Mouse (Mus musculus) thymus, postnatal 14 days (tissue): ENCODE data around the gene Tmem164.

Experiments used
- DNase-seq: peaks from one replicate; pipeline ENCODE4 v3.0.0; 2021

Tmem164 gene

GRCm38 (mm10) chrX:142693256-142693655 is 12.1 kb downstream of the Tmem164 start:
- no peak for DNase-seq

DNA sequence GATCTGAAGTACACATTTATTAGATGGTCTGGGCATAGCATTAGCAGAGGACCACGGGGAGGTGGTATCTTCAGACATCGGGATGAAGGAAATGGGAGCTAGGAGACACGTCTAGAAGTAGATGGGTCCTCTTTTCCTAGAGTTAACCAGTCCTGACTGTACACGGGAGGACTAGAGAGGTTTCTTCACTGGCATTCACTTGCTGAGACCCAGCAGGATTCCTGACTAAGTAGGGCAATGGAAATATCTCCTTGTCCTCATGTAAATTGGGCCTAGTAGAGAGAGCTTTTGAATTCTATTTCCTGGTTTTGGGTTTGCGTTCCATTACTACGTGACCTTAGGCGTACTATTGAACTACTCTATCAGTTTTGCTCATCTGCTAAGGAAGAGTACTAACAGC is 13.1 kb downstream of the Tmem164 start:
- no peak for DNase-seq

- no peak for DNase-seq
Measured at GRCm38 (mm10) chrX:142694856-142695255, 13.7 kb downstream of the Tmem164 start.

GRCm38 (mm10) chrX:142696789-142697188 is 15.6 kb downstream of the Tmem164 start:
- no peak for DNase-seq

- DNase-seq = no peak
Measured at GRCm38 (mm10) chrX:142697545-142698204, 16.5 kb downstream of the Tmem164 start.

DNA sequence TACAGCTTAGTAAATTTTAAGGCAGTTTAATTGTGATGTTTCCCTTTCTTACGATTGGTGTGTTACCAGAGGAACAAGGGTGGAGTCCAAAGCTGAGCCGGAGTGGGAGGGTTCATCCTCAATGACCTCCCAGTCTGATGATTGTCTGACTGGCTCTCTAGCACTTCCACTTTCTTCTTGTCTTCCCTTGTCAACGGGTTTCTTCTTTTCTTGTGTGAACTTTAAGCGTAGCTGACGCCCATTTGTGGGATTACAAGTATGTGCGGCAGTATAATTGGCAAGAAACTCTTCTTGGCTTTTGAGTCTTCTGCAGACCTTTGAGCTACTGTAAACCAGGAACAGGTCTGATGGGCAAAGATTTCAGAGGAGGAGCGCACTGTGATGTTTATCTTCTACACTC is 17.0 kb downstream of the Tmem164 start:
- DNase-seq = no peak

DNA sequence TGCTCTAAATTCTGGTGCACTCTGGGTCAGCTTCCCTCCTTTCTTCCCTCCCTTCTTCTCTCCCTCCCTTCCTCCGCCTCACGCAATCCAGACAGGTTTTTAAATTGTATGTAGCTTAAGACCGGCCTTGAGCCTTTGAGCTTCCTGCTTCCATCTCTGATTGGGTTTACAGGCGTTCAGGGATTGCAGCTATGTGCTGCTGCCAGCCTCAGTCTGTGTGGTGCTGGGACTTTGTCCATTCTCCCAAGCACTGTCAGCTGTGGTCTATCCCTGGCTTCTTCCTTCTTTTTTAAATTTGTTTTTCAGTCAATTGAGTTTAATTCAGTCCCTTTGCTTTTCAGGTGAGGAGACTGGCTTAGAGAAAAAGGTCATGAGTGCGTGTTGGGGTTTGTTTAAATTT is 20.9 kb downstream of the Tmem164 start:
- no peak for DNase-seq

- DNase-seq = no peak
Measured at GRCm38 (mm10) chrX:142702566-142702965, 21.4 kb downstream of the Tmem164 start.

- no peak for DNase-seq
Measured at GRCm38 (mm10) chrX:142703953-142704352, 22.7 kb downstream of the Tmem164 start.

GRCm38 (mm10) chrX:142708257-142708656 is 27.1 kb downstream of the Tmem164 start:
- DNase-seq = no peak

DNA sequence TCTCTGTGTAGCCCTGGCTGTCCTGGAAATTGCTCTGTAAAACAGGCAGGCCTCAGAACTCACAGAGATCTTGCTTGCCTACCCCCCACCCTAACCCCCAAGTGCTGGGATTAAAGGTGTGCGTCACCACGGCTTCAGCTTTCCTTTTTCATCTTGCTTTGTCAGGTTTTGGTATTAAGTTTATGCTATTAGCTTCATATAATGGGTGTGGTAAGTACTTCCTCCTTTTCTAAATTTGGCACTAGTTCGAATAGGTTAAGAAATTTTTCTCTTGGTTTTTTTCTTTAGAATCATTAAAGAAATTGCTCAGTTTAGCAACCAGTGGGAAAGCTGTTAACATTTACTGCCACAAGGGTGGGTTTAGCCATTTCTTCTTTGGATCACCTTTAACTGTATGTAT is 34.8 kb downstream of the Tmem164 start:
- no peak for DNase-seq

DNA sequence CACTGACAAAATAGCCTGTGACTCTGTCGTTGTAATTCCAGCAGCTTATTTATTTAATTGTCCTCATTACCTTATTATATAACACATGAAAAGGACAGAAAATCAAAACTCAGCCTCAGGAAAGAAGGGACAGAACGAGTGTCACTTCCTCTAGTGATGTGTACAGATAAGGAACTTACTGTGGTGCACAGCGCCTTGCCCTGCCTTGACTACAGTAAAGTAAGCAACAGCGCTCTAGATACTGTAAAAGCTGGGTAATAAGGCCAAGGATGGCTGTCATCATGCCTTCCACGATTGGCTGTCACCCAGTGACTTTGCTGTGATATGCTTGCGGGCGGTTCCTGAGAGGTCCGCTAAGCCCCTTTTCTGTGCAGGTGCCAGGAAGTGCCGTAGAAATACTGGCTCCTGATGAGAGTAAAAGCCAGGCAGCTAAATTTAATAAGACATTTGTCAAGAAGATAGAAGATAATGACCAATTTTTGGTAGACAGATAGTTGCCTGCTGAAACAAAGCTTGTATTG is 36.8 kb downstream of the Tmem164 start:
- peak; percentile 12 for DNase-seq

- DNase-seq = no peak
Measured at GRCm38 (mm10) chrX:142718759-142719158, 37.6 kb downstream of the Tmem164 start.

DNA sequence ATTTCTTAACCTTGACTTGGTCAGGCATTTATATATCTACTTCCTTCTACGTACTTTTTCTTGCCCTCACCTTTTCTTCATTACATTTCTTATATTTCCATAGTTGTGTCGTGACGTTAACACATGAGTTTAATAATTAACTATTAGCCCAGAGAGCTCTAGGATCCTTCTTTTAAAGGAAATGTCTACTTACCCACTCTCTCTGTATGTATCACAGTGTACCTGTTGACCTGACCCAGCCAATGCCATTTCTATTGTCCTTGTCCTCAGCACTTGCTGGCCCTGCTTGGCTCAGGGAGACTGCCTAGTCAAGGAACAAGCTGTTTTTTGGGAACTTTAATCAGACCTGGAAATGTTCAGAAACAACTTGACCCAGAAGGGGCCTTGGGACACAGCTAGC is 40.7 kb downstream of the Tmem164 start:
- DNase-seq = no peak

DNA sequence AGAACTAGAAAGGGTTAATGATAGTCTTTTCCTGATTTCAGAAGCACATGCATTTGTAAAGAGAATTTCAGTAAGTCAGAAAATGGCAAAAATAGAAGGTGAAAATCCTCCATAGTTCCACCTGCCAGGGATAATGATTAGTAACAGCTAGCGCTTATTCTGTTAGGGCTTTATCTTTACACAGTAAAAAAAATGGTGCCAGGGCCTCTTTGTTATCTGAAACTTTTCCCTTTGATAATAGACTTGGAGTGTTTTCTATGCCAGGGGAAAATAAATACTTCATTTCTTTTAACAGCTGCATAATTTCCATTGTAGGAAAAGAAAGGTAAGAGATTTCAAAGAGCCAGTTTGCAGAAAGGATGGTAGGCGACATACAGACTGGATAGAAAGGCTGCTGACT is 43.0 kb downstream of the Tmem164 start:
- no peak for DNase-seq

GRCm38 (mm10) chrX:142725571-142725970 is 44.4 kb downstream of the Tmem164 start:
- DNase-seq = no peak

DNA sequence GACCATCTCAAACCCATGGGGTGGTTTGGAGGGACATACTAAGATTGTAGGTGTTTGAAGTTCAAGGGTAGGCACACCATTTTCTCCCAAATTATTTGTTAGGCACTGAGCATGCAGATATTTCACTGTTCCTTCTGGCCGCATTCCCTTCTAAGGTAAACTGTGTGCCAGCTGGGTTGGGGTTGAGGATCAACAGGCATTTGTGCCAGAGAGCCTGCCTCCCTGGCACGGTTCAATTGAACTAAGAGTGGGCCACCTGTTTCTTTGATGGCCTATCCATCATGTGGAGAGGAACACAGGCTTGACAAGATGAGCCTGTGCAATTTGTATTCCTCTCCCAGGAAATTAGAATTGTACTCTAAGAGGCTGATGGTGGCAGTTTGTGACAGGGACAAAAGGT is 45.1 kb downstream of the Tmem164 start:
- DNase-seq = no peak

- DNase-seq = no peak
Measured at GRCm38 (mm10) chrX:142727847-142728246, 46.6 kb downstream of the Tmem164 start.

DNA sequence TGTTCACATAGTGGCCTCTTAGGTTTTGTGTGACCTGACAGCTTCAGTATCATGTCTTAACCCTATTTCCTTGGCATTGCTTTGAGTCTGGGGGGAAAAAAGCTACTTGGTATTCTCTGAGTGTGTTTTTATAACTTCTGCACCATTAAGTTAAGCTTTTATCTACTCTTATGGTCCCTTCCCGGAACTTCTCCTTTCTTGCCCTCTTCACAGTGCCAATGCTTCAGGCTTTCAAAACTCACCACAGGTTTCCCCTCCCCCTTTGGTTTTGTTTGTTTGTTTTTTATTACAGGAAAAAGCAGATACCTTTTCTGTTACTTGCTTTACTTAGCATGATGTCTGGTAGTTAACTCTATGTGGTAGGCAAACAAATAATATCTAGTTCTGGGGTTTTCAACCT is 47.8 kb downstream of the Tmem164 start:
- DNase-seq = no peak

DNA sequence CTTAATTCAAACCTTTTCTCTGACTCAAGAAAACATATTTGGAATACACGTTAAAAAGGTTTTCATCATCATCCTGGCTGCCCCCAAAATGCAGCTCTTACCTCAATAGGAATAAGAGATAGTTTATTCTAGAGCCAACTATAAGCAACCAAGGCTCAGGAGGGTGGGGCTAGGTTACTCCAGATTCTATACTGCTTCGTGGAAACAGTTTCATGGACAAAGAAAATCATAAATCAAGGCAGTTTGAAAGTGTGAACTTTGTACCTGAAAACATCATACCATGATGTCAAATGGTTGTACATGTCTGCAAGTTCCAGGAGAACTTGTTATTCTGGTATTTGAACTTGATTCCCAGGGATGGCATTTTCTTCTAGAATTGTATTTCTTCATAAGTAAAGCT is 48.3 kb downstream of the Tmem164 start:
- DNase-seq = no peak

GRCm38 (mm10) chrX:142737099-142737498 is 55.9 kb downstream of the Tmem164 start:
- DNase-seq = no peak

- DNase-seq = no peak
Measured at GRCm38 (mm10) chrX:142737719-142738118, 56.5 kb downstream of the Tmem164 start.

GRCm38 (mm10) chrX:142747428-142747827 is 66.2 kb downstream of the Tmem164 start:
- DNase-seq = peak; percentile 5

GRCm38 (mm10) chrX:142748574-142748973 is 67.4 kb downstream of the Tmem164 start:
- DNase-seq = no peak

- DNase-seq = no peak
Measured at GRCm38 (mm10) chrX:142750775-142751174, 69.6 kb downstream of the Tmem164 start.
